Mouse (Mus musculus) megakaryocyte progenitor cell, adult 5-6 weeks (primary cell): ENCODE measurements around the gene Mars. TPM values are rescaled to one million over a fixed set of nuclear protein-coding genes. Genes with fewer than 3 reads are reported as not detected.
A peak's percentile ranks its signal among the peaks of the same experiment; 100 is the strongest.
"Not testable (repeated sequence)": the region's sequence is repeated elsewhere in the genome, so short reads cannot be mapped to it uniquely, and the experiment has no call there.

ENCODE experiments used
- ATAC-seq: replicated peaks from 2 replicates; pipeline ENCODE4 v1.8.0; 2016; ENCODE audit warnings: mild to moderate bottlenecking, moderate TSS enrichment, inconsistent platforms; ENCODE audit not compliant: poor library complexity
- total RNA-seq, 2 experiments: library from RNA; stranded (forward) in 1 of 2; stranded (reverse) in 1 of 2; fragments of 157-497, 149-512 nt in 1 of 2; fragments of 200-1000 nt in 1 of 2; gene quantifications; 2 replicates each; pipeline versions ENCODE4 v1.2.3 to v1.2.4; 2015 to 2017

The Mars gene
- total RNA-seq, 2 experiments from 2014 or later, result 93.1 to 196 TPM

DNA sequence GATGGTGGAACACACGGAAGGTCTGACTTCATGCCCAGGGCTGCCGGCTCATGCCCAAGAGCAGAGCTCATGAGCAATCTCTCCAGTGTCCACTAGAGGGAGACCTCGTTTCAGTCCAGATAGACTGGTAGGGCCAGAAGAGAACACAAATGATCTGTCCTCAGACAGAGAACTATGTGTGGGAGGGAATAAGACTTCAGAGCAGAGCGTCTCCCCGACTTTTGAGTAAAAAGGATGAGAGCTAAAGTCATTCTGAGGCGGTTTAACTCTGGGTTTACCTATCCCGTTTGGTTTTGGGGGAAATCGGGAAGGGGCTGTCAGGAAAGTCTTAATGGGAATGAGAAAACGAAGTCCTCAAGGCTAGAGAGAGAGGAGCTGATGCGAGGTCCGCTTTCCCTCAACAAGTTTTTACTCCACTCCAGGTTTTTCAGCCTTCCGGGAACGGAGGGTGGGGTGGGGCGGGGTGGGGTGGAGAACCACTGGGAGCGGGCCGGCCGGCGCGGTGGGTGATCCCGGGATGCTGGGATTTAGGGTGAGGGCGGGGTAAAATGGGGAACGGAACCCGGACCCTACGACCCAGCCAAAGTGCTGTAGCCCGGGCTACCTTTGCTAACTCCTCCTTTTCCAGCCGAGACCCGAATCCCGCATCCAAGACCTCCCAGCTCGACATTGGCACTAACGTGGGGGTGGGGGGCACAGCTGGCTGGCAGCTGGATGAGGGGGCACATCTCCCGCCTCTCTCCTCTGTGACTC lies 27.5 kb upstream of the Mars start:
- ATAC-seq, result peak; percentile 87

DNA sequence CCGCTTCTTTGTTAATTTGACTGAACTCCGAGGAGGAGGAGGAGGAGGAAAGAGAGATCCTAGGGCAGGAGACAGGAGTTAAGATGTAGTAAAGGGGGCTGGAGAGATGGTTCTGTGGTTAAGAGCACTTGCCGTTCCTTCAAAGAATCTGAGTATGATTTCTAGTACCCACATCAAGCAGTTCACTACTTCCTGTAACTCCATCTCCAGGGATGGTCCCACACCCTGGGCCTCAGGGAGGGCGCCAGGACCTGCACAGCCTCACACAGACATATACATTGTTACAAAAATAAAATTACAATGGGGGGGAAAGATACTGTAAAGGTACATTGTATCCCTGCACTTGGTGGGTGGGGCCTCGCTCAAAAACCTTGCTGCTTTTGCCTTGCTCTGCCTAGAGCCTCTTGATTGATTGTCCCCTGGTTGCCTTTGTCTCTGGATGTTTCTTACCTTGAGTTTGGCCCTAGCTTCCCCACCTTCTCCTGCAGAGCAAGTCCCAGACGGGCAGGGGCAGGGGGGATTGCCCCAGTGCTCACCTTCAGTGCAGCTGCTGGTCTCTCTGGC lies 26.0 kb upstream of the Mars start:
- ATAC-seq, result no peak

DNA sequence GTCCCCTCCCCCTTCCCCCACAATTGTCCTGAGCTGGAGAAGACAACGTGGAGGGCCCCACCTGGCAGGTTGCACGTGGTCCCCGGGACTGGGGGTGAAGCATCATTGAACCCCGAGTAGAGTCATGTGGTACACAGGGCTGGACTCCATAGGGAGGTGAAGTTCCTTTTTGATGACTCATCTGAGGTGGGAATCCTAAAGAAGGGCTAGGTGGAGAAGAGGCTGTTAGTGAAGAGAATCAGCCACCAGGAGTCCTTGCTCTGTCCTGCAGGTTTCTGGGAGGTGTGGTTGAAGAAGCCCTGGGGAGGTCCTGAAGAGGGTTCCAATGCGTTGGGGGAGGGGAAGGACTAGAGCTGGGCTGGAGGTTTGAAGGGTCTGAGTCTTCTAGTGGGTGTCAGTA lies 25.4 kb upstream of the Mars start:
- no peak for ATAC-seq

DNA sequence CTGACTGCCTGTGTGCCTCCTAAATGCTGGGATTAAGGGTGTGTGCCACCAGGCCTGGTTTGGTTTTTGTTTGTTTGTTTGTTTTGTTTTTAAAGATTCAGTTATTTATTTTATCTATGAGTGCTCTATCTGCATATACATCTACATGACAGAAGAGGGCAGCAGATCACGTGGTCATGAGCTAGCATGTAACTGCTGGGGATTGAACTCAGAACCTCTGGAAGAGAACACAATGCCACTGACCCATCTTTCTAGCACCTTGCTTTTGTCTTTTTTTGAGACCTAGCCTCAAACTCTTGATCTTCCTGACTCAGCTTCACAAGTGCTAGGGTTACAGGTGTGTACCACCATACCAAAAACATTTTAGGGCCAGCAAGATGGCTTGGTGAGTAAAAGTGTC lies 23.7 kb upstream of the Mars start:
- no peak for ATAC-seq

DNA sequence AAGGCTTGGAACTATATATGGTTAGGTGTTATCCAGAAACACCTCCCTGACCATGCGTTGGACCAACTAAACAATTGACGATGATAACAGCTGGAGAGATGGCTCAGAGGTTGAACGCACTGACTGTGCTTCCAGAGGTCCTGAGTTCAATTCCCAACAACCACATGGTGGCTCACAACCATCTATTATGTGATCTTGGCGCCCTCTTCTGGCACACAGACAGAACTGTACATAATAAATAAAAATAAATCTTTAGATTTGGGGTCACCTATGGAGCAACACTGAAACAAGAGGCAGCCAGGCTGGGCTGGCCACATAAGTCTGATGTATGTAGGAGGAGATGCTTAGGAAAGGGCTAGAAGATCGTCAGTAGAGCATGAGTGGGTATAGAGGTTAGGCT lies 21.6 kb upstream of the Mars start:
- ATAC-seq, result peak; percentile 62

DNA sequence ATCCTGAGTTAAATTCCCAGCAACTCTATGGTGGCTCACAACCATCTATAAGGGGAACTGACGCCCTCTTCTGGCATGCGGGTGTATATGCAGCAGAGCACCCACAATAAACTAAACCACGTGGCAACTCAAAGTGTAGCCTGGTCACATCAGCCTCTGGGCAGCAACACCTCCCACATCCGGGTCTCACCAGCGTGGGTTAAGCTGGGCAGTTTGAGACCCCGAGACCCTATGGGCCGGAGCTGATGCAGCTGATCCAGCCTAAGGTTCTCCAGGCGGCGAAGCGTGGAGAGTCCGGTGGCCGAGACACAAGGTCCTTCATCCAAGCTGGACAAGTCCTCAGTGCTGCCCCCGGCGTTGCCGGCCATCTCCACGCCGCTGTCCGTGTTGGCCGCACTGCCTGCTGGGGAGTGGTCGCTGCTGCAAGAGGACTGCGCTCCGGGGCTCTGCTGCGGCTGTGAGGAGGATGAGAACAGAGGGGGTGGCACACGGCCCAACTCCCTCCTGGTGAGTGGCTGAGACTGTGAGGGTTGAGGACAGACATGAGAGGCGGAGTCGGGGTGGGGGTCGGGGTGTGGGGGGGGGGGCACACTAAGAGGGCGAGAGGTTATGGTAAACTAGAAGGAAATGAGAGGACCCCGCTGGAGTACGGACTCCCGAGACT lies 20.8 kb upstream of the Mars start:
- ATAC-seq, result peak; percentile 63

DNA sequence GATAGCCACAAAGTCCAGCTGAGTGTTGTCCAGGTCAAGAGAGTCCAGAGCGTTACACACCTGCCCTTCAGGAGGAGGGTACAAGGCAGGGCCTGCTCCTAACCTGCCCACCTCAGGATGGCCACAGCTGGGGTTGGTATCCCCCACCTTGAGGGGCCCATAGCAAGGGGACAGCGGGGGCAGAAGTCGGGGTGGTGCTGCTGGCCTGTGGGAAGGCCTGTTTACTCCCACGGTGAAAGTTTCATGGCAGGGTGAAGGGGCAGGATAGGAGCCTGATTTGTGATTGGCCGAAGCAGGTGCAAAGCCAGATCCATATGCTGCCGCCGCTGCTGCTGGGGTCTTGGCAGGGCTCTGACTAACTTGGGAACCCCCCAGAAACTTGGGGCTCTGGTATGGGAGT lies 18.6 kb upstream of the Mars start:
- ATAC-seq, result no peak

DNA sequence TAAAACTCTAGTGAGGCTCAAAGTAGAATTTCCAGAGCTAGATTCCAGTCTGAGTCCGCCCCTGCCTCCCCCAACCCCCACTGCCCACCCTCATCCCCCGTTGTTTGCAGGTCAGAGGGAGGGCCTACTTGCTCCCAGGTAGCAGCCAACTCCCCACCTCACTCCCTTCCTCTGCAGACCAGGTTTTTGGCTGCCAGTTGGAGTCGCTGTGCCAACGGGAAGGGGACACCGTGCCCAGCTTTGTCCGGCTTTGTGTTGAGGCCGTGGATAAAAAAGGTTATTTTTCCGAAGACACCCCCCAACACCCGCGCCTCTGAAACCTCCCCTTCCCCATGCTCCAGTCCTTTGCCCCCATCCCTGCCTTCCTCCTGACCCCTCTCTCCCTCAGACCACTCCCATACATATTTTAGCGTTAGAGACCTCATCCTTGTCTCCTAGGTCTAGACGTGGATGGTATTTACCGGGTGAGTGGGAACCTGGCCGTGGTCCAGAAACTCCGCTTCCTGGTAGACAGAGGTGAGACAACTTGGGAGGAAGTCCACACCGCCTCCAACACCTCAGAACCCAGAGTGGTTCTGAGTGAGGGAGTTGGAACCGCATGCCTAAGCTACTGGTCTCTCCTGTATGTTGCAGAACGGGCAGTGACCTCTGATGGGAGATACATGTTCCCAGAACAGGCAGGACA lies 16.0 kb upstream of the Mars start:
- ATAC-seq, result no peak

DNA sequence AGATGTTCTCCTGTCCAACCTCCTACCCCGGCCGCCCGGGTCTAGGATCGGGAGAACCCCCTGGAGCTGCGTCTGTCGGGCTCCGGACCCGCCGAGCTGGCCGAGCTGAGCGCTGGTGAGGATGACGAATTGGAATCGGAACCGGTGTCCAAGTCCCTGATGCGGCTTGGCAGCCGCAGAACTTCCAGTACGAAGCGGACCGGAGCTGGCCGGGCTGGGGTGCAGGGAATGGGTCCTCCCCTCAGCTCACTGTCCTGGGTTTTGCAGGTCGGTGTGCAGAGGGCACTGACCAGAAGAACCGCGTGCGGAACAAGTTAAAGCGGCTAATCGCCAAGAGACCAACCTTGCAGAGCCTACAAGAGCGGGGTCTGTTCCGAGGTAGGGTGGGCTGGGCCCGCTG lies 15.2 kb upstream of the Mars start:
- no peak for ATAC-seq

DNA sequence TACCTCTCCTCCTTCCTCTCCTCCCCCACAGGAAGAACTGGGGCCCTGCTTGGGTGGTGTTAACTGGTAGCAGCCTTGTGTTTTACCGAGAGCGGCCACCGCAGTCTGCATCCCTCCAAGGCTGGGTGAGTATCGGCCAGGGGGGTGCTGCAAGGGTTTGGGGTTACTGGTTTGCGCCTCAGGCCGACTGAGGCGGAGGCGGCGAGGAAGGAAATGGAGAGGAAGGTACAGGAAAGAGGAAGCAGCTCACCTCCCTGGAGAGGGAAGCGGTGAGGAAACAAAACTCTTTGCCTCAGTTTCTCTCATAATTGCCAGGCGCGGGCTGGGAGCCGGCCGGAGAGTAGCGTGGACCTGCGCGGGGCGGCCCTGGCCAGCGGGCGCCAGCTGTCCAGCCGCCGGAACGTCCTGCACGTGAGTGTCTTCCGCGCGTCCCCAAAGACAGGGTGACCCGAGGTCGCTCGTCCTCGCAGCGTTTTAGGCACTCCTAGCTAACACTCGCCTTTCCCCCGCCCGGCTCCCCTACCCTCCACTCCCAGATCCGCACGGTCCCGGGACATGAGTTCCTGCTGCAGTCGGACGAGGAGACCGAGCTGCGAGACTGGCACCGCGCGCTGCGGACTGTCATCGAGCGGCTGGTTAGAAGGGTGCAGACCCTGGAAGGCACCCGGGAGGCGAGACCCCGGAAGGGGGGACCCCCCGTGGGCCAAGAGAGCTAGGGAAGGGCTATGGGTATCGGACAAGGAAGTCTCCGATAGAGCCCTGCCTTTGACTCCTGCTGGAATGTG lies 14.6 kb upstream of the Mars start:
- peak; percentile 12 for ATAC-seq

DNA sequence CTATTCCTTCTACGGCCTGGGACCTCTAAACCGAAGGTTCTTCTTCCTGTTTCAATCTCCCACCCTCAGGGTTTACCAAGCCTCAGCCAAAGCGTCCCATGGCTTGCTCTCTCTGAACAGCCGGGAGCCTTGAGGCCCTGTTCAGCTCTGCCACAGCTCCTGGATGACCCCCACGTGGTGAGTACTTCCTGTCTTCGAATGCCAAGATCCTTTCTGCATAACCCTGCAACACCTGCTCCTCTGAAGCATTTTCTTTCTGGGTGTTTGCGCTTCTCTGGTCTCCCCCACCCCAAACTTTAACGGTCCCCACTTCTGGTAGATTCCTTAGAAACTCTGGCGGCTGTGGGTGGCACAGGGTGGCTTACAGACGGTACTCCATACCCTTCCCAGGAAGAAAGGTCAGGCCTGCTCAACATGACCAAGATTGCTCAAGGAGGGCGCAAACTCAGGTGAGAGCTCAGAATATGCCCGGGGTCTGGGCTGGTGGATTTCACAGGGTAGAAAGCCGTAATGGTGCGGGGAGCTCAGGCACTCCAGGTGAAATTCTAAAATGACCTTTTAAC lies 13.9 kb upstream of the Mars start:
- ATAC-seq, result no peak

DNA sequence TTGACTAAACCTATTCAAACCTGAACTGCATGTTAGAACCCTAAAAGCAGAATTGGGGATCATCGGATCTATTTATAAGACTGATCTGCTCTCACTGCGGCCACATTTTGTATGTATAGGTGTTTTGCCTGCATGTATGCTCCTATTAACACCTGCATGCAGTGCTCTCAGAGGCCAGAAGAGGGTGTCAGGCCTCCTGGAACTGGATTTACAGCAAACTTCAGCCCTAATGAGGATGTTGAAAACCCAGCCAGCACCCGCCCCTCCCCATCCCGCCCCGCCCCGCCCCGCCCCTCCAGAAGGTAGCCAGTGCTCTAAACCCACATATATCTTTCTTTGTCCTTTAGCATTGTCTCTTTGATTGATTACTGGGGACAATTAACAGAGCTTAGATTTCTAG lies 12.9 kb upstream of the Mars start:
- ATAC-seq, result peak; percentile 83

DNA sequence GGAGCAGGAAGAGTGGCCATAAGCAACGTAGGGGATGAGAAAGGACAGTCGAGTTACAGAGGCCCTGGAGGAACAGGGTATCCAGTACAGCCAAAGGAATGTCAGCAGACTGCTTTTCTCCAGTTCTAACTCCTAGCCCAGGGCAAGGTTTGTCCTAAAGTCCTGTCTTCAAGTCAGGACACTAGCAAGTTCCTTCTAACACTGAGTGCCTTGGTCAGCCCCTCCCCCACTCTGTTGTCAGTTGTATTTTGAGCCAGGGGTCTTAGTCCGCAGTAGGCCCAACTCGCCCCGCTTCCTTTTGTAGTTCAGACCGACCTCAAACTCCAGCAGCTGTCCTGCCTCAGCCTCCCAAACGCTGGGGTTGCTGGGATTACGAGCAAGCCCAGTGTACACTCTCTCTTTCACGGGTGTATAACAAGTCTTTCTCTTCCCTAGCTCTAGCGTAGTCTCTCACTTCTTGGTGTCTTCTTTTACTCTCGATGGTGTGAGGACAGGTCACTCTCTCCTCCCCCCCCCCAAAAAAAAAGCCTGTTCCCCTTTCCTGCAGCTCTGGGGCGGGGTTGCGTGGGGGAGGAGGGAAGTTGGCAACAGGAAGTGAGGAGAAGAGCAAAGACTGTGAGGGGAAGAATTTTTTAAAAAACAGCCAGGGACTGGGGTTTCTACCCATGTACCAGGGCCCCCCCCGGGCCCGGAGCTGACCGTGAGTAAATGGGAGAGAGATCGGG lies 11.7 kb upstream of the Mars start:
- peak; percentile 64 for ATAC-seq

DNA sequence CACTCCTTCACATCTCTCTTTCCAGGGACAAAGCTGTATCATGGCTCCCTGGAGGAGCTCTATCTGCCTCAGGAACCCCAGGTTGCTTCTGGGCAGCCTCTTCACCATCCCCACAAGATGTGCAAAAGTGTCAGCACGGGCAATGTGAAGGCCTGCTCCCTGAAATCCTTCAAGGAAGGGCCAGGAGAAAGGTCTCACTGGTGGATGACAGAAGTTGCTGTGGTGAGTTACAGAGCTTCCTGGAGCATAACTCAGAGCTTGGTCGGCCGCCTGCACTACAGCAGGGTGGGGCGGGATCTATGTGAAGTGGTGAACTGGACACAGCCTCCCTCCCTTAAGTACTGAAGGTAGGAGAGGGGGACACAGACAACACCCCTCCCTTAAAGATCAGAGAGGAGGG lies 11.1 kb upstream of the Mars start:
- no peak for ATAC-seq

DNA sequence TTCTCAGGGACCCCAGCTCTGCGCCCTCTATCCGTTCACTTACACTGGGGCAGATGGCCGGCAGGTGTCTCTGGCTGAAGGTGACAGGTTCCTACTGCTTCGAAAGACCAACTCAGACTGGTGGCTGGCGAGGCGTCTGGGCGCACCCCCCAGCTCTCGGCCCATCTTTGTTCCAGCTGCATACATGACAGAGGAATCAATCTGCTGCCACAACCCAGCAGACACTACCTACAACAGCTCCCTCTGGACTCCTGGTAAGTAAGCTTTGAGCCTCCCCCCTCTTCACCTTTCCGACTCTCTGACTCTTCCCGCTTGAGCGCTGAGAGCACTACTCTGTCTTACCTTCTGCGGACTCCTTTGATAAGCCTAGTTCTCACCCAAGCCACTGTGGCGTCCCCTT lies 10.6 kb upstream of the Mars start:
- no peak for ATAC-seq

DNA sequence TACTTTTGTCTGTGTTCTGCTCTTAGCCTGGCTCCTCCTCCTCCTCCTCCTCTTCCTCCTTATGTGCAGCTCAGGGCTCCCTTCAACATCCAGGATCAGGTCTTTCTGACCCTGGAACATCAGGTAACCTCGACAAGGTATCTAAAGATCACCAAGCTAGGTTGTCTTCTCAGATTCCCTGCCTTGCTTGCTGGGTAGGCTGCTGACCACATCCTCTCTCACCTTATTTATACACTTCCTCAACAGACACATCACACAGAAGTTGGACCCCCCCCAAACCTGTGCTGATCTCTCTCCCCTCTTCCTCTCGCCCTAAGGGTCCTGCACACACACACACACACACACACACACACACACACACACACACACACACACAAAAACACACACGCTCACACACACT lies 10.0 kb upstream of the Mars start, which contains the start of gene Arhgap9:
Gene Arhgap9, plus strand, starts transcription at position 344 of the 400 bp plus-strand sequence.
- ATAC-seq, result no peak

DNA sequence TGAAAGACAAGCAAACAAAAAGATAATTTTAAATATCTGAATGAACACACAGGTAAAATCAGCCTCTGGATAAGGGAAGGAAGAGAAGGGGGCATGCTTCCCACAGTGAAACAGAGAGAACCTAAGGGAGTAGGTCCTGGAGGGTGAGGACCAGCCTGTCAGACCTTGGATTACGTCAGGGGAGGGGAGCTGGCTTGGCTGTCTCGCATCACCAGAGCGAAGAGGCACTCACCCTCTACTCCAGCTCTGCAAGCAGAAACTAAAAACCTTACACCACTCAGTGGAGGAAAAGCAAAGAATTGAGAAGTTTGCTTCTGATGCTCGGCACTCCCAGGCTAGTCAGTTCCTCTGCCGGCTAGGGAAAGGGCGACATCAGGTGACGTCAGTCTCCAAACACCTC lies 8.4 kb upstream of the Mars start:
- ATAC-seq, result no peak

DNA sequence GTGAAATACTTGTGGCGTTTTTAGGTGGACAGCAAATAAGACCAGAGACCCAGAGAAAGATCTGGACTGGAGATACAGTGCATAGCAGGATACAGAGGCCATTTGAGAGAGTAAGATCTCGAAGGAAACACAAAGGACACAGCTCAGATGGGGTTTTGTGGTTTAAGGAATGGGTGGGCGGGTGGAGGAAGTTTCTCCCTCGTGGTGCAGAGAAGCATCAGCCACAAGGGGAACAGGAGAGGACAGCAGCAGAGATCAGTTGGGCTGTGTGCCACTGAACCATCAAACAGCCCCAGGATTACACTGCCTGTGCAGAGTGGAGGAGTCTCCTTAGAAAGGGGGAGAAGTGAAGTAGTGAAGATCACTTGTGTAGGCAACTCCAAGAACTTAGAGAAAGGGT lies 6.4 kb upstream of the Mars start:
- peak; percentile 45 for ATAC-seq

DNA sequence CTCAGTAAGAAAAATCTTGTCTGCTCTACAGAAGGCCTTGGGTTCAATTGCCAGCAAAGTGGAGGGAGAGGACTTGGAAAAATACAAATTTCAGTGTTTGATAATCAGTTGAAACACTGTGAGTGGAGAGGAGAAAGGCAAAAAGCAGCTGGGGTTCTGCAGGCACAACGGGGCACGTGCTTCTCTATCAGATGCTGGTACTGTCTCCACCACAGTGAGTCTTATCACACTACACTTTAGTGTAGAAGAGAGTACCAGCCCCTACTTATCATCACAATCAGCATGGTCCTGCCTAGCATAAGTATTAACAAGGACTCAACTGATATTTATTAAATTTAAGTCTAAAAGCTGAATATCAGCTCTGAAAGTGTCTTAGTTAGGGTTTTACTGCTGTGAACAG lies 5.7 kb upstream of the Mars start:
- peak; percentile 68 for ATAC-seq

DNA sequence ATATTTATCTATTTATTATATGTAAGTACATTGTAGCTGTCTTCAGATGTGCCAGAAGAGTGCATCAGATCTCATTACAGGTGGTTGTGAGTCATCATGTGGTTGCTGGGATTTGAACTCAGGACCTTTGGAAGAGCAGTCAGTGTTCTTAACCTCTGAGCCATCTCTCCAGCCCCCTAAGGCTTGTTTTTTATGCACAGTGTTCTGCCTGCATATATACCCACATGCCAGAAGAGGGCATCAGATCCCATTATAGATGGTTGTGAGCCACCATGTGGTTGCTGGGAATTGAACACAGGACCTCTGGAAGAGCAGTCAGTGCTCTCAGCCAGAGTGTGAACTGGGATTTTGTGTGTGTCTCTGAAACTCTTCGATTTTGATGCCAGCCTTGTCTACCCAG lies 3.4 kb upstream of the Mars start:
- not testable (repeated sequence) for ATAC-seq
